Mouse (Mus musculus) Muller cell, postnatal 12 days (primary cell): ENCODE data around the gene Scd2.
"Not testable (repeated sequence)": the region's sequence is repeated elsewhere in the genome, so short reads cannot be mapped to it uniquely, and the experiment has no call there.

ENCODE experiments used
- DNase-seq: peaks from one replicate; pipeline ENCODE4 v3.0.0-alpha.2; 2015; ENCODE audit errors: inconsistent ontology term

Gene Scd2

DNA sequence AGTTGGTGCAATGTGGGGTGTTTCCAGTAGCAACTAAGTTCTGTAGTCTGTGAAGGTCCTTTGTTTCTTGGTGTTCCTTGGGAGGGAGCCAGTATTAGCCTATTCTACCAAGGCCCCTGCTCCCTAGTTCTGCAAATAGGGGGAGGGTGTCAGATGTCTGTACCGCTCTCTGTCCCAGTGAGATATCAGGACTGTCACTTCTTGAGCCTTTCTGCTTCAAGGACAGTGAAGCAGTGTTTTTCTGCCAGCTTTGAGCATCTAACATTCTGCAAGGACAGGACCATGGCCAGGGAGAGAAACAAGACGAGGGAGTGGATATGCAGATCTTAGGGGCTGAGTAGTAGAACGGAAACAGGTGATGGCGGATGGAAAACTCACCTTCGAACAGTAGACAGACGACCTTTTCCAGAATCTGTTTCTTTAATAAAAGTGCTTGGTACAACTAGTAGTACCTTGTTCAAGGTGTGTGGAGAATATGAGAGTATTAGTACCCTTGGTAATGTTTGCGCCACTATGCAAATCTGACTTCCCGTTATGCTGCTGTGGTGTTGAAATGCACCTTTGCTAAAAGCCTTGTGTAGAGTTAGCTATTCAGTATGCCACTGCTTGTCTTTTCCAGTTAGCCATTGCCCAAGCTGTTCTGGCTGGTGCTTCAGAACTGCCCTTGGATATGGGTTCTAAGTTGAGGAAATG is 3.7 kb downstream of the Scd2 start:
- DNase-seq: no peak

DNA sequence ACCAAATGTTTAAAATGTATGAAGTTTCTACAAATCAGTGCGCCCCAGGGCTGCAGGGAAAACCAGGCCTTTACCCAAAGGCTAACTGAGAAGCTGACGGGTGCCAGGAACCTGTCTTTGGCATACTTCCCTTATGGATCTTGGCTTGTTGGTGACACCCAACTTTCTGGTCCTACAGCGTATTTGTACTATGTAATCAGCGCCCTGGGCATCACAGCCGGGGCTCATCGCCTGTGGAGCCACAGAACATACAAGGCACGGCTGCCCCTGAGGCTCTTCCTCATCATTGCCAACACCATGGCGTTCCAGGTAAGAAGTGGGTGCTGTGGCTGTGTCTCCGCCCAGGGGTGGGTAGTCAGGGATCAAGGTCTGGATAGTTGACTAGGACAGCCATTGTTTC is 4.4 kb downstream of the Scd2 start:
- DNase-seq: no peak

DNA sequence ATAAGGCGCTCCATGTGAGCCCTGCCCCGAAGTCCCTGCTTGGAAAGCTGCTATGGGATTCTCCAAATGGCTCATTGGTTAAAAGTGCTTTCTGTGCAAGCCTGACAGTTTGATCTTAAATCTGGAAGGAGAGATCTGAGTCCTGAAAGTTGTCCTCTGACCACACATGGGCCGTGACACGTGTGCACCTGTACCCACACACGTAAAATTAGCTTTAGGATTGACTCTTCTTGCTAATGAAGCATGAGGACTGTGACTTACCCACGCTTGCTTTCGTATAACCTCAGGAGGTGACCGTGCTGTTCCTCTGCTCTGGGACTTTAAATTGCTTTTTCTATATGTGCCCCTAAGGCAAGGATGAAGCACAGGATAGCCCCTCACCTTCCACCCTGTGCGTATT is 5.6 kb downstream of the Scd2 start:
- DNase-seq: no peak

DNA sequence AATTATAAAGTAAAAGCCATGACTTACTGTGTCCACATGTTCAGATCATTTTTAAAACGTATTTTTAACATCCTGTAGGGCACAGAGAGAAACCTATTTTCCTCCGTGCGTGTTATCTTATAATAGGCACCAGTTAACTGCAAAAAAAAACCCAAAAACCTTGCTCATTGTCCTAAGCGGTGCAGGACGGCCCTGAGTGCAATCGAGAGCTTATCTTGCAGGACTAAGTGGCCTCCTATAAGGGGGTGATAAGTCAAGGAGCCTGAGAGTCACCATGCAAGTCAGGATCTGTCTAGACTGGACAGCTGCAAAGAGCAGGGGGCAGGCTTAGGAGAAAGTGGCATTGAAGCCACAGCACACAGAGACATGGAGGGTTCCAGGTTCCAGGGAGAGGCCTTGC is 6.4 kb downstream of the Scd2 start:
- DNase-seq: no peak

DNA sequence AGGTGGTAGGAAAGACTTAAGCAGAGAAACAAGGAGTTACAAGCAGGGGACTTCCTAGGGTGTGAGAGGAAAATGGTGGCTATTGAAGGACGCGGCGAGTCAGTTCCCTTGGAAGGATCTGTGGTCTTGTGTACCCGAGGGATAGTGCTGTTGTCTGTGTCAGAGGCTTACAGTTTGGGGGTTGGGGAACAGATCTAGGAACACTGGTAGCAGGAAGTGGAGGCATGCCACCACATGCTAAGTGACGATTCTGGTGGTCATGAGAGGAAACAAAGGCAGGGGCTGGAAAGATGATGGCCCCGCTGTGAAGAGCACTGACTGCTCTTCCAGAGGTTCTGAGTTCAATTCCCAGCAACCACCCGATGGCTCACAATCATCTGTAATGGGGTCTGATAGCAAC is 7.0 kb downstream of the Scd2 start:
- DNase-seq: no peak

DNA sequence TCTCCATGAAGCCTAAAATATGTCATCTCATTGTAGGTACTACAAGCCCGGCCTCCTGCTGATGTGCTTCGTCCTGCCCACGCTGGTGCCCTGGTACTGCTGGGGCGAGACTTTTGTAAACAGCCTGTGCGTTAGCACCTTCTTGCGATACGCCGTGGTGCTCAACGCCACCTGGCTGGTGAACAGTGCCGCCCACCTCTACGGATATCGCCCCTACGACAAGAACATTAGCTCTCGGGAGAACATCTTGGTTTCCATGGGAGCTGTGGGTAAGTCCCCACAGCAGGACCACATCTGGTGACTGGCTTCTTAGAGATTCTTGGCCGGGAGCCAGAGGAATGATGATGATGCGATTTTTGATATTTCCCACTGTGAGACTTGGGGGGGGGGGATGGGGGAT is 7.7 kb downstream of the Scd2 start:
- DNase-seq: no peak

DNA sequence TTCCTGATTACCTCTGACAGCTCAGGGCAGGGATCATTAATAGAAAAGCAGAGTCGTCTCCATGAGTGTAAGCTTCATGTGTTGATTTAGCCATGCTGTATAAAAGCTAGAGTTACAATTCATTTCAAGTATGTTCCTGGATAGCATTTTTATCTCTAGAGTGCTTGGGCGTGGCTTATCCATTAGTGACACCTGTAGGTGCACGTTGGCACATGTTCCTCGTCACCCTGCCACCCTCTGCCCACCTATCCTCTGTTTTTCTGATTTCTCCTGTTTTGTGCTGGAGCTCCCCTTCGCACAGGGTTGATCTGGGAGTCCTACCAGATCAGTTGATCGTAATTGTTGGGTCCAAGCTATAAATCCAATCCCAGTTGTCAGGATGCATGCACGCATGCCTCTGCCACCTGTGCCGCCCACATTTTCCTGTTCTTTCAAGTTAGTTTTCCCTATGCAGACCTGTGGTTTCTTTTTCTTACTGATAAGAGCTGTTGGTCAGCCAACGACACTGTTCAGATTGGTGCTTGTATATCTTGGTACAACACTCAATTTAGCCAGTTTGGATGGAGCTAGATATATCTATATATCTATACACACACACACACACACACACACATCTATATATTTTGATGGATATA is 8.3 kb downstream of the Scd2 start:
- DNase-seq: no peak

DNA sequence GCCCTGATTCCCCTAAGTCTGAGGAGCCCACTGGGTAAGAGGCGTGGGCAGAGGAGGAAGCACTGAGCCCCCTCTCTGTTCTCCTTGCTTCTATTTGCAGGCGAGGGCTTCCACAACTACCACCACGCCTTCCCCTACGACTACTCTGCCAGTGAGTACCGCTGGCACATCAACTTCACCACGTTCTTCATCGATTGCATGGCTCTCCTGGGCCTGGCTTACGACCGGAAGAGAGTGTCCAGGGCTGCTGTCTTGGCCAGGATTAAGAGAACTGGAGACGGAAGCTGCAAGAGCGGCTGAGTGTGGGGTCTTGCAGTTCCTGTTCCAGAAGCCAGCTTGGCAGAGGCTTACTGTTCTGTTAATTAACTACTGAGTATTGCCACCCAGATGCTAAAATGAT is 9.4 kb downstream of the Scd2 start:
- no peak for DNase-seq

DNA sequence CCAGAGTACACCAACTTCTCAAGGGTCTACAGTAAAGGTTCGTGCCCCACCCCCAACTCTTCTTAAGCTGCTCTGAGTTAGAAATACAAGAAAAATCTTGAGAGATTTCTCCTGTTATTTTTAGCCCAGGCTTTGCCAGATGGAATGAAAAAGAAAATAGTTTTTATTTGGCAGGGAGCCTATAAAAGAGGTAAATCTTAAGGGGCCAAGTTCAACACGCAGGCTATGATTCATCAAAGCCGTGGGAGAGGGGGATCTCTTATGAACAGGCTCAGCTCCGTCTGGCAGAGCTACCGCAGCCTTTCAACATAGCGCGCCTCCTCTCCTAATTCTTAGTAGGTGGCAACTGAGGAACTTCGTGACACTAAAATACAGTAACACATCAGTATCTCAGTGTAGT is 10.0 kb downstream of the Scd2 start:
- DNase-seq: no peak

DNA sequence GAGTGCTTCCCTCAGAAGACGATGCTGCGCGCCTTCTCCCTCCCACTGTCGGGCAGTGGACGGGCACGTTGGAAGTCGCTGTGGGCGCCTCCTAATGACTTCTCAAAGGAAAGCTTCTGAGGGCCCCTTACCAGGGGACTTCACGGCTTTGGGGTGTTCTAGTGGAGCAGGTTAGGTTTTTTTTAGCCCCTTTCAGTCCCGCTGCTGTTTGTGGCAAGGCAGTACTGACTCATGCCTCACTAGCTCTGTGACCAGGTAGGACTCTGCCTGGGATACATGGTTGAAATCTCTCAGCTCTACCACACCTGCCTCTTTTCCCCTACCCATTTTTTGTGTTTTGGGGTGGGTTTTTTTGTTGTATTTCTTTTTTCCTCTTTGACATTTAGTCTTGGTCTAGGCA is 10.9 kb downstream of the Scd2 start:
- DNase-seq: no peak

DNA sequence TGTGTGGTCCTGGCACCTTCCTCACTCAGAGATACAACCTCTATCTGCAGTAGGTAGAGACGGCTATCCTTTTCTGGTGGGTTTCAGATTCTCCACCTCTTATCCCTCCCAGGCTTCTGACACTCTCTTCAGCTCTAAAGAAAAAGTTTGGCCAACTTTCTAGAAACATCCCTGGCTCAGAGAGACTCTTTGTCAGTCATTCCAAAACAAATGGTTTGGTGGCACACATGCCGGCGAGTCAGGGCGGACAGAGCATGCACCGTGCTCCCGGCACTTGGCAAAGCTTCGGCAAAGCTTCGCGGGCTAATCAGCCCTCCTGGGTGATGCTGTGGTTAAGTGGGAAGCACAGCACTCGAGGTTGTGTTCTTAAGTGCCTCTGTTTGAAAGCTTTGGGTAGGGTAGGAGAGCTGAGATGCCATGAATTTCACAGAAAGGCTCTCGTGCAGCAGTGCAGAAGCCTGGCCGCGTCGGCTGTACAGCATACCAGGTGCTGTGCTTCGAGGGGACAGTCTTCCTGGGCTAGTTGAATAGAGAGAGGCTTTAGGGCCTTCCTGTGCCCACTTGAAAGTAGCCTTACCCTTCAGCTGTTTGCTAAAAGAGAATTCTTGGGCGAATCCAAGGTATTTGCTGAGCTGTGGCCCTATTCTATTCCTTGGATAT is 11.5 kb downstream of the Scd2 start:
- no peak for DNase-seq

DNA sequence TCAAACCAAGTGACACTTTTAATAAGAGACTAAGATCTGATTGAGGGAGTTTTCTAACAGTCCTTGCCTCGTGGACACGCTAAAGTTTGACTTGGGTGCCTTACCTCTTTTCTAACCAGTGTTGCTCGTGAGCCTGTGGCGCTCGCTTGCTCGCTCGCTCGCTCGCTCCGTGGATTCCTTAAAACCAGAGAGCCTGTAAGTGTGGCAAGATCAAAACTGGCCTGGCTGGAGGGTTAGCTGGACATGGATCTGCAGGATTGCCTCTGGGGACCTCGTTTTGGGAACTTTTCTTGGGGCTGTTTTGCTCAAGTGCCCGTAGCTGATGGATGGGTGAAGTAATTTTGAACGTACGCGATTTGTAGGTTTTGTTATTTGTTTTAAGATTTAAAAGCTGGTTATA is 12.2 kb downstream of the Scd2 start:
- no peak for DNase-seq

DNA sequence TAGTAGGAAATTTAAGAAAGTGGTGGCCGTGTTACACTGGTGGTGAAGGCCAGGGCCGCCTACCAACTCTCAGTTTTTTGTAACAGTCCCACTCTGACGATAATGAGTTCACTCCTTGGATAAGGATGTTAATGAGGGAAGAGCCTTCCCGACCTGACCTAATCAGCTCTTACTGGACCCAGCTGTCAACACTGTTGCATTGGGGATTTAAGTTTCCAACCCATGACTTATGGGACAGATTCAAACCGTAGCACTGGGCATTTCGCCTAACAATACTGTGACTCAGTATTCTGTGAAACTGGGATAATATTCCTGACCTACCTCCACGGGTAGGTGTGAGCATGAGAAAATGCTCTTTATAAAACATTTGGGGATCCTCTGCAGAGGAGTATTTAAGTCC is 12.7 kb downstream of the Scd2 start:
- DNase-seq: no peak

DNA sequence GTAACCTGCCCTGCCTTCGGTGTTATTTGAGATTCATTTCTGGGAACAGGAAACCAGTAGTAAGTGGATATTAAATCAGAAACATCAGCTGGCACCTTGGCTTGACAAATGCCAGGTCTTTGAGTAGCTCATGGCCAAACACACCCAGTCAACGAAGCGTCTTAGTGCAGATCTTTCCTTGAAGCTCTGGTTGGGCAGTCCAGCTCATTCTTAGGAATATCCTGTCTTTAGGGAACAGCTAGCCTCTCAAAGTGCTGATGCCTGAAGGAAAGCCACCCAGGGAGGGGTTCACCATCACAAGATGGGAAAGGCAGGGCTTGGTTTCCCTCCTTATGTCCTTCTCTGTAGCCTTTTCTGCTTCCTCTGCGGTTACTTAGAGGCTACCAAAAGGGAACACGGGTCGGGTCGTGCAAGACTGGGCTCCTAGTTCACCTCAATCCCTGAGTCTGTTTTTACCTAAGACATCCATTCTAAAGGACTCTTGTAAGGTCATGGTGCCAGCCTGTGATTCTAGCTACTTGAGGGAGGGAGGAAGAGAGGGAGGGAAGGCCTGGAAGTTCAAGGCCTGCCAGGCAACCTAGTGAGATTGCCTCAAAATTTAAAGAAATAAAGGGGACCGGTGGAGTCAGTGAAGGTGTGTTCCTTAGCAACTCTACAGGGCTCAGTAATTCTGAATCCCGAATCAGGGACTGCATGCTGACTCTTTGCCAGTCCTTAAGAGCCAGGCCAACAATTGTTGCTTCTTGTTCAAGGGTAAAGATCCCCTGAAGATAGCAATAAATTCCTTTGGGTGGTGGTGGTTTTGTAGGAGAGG is 13.8 kb downstream of the Scd2 start:
- DNase-seq: no peak

DNA sequence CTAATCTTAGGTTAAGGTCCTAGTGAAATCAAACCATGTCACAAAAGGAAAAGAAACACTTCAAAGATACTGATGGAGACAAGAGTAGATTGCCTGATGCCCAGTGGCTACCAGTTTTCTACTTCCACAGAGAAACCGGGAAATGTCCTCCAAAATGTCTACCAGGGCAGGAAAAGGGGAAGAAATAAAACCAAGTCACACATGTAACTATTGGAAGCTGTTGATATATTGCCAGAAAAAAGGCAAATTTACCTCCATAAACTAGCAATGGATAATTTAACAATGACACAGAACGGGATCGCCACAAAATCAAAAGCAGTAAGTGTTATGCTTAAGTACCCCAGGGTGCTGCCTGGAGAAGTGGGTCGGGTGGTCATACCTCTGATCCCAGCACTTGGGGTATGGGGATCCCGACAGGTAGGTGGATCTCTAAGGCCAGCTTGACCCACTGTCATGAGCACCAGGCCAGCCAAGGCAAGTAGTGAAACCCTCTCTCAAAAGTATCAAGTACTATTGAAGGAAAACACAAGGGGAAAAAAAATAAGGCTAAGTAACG is 14.5 kb downstream of the Scd2 start:
- no peak for DNase-seq

DNA sequence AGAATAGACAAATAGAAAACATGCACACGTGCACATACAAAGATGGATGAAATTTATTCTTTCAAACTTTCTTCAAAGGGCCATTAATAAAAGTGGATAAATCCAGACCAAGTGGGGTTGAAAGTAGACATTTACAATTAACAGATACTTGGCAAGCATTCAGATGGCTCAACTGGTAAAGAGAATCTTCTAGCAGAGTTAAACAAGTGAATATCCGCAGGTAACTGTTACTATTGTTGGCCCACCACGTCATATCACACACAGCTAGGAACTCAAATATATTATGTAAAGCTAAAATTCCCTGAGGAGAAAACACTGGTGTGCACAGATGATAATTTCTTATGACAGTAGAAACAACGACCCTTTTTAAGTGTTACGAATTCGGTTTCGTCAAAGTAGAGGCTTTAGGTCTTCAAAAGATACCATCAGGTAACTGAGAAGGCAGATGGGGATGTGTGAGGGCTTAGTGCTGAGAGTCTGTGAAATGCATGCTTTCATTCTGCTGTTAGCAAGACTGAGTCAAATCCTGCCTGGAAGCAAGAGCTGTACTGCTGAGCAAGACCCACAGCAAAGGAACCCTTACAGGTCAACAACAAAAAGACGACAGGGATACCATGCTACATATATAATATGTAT is 15.3 kb downstream of the Scd2 start:
- DNase-seq: no peak

DNA sequence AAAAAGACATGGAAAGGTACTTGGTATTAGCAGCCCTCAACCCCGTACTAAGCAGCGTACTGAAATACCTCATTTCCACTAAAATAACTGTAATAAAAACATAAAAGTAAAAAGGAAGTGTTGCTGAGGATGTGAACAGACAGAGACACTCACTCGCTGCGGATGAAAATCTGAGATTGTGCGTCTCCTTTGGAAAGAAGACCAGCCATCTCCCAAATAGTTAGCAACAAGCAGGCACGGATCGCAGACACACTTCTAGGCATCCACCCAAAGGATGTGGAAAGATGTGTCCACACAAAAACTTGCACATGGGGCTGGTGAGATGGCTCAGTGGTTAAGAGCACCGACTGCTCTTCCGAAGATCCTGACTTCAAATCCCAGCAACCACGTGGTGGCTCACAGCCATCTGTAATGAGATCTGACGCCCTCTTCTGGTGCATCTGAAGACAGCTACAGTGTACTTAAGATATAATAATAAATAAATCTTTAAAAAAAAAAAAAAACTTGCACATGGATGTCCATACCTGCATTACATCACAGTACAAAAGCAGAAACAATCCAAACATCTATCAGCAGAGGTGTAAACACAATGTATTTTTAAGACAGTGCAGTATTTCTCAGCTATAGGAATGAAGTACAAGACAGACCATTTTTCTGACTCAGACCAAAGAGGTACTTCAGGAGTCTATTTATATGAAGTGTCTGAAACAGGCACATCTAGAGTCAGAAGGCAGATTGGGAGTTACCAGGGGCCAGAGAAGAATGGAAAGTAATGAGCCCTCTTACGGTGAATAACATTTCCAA is 16.1 kb downstream of the Scd2 start:
- no peak for DNase-seq

DNA sequence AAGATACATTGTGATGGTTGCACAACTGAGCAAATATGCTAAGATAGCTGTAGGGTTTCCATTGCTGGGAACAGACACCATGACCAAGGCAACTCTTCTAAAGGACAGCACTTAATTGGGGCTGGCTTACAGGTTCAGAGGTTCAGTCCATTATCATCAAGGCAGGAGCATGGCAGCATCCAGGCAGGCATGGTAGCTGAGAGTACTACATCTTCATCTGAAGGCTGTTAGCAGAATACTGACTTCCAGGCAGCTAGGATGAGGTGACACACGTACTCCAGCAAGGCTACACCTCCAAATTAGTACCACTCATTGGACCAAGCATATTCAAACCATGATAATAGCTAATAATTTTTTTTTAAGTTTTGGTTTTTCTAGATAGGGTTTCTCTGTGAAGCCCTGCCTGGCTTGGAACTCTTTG is 16.7 kb downstream of the Scd2 start:
- DNase-seq: not testable (repeated sequence)

DNA sequence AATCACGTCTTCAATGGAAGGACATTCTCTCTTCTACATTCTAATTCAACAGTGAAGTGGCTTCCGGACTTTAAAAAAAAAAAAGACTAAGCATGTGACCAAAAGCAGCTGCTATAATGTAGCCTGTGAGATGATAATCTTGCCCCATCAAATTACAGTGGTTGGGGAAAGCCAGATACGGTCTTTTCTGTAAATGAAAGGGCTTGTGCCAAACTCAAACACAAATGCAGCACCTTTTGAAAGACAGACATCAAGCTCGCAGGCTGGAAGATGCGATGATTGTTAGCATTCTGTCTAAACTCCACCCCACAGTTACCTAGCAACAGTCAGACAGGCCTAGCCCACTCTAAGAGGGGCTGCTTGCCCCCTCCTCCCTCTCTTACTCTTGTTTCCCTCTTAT is 17.3 kb downstream of the Scd2 start:
- no peak for DNase-seq

DNA sequence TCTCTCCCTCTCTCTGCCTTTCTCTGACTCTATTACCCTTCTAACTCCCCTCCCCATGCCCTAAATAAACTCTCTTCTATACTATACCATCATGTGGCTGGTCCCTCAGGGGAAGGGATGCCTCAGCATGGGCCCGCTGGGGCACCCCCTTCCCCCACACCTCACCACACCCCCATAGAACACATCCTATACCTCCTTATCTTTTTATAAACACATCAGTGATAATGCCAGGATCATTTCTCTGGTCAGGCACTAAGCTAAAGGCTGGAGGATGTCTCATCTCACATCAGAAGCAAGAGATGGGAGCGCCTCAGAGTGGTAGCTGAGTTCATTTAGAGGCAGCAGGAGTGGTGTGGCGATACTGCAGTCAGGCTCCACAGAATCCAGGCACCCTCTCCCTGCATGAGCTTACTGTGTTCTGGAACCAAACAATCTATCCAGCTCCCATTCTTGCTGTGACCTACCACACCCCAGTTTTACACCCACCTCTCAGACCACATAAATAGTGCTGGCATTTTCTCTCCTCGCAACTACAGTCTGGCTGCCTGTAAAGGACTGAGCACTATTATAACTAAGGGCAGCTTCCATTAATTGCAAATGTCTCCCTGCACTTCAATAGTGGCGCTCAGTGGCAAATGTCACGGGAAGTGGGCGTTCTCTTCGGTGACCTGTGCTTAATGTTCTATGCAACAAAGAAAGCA is 18.0 kb downstream of the Scd2 start:
- DNase-seq: no peak
